Mouse (Mus musculus): ENCODE results near the gene Nckap1l. TPM values are rescaled to one million over a fixed set of nuclear protein-coding genes. Genes with fewer than 3 reads are reported as not detected.
"Not testable (repeated sequence)": the region's sequence is repeated elsewhere in the genome, so short reads cannot be mapped to it uniquely, and the experiment has no call there.

The Nckap1l gene
- 1.8 and 2.7 TPM in 2 replicates for polyA plus RNA-seq (2014; fragmentation: Nextera tagmentation; extraction: Ambion mirVana)

DNA sequence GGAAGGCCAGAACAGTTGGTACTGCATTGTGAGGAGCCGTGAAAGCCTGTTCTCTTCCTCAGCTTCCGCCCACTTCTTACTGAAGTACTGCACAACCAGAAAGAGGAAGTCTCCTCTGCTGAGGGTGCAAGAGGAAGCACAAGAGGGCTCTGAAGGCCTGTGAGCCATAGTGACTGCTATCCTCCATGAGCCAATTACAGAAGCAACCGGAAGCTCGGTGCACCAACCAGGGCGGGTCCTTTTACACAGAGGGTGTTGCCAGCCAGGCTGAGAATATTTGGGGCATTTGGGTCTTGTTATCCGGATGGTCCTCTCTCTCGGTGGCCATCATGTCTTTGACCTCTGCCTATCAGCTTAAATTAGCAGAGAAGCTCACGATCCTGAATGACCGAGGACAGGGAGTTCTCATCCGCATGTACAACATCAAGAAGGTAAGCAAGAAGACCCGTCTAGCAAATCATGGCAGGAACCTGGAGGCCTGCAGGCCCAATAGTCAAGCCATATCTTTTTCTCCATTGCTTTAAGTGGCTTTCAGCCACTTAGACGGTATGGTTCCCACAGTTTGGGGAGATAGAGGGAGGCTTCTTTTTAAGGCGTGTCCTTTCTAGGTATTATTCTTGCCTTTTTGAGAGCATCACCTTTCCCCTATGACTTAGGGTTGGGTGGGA lies at the start of gene Nckap1l:
TSS of gene Nckap1l (plus strand) at position 244 of the 668 bp plus-strand sequence.
- Histone ChIP-seq H3K36me3 (ENCODE audit: control insufficient read depth, insufficient read depth, low read length) (no peaks in the 10 kb centered on the region), H3K4me3 (ENCODE audit: low read depth, low read length) (no peak within 1 kb of the TSS), H3K9me3 (ENCODE audit: control insufficient read depth, low read length) (no peaks in the 10 kb centered on the region), H3K4me1 (replicated peaks; ENCODE audit: control insufficient read depth, insufficient read depth, low read length) (no peaks in the 10 kb centered on the region), H3K4me2 (replicated peaks; ENCODE audit: low read depth, low read length) (no peak within 1 kb of the TSS), H3K27me3 (ENCODE audit: control insufficient read depth, insufficient read depth, low read length) (no peaks in the 10 kb centered on the region), H3K27ac (ENCODE audit: low read depth, low read length) (no peak within 1 kb of the TSS), H3K9ac (ENCODE audit: low read depth, low read length) (no peak within 1 kb of the TSS)
- ATAC-seq (ENCODE audit: low FRiP score) (no peak), DNase-seq (ENCODE audit: low spot score) (no peak)
- WGBS: 89% methylated on average over 13 of the region's 13 CpGs

DNA sequence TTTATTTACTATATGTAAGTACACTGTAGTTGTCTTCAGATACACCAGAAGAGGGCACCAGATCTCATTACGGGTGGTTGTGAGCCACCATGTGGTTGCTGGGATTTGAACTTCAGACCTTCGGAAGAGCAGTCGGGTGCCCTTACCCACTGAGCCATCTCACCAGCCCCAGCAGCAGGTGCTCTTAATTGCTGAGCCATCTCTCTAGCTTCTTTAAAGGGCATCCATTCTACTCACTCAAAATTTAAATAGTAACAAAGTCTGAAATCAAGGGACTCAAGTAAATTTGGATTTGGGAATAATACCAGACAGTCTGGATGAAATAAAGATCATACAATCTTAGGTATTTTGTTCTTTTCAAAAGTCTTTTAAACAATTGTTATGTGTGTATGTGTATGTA lies 48.0 kb upstream of the Nckap1l start:
- H3K9ac ChIP-seq (ENCODE audit: low read depth, low read length); DNase-seq (ENCODE audit: low spot score); H3K9me3 ChIP-seq (ENCODE audit: control insufficient read depth, low read length); H3K4me3 ChIP-seq (ENCODE audit: low read depth, low read length); H3K4me2 ChIP-seq (replicated peaks; ENCODE audit: low read depth, low read length); H3K27me3 ChIP-seq (ENCODE audit: control insufficient read depth, insufficient read depth, low read length); ATAC-seq (ENCODE audit: low FRiP score); H3K27ac ChIP-seq (ENCODE audit: low read depth, low read length); H3K4me1 ChIP-seq (replicated peaks; ENCODE audit: control insufficient read depth, insufficient read depth, low read length); H3K36me3 ChIP-seq (ENCODE audit: control insufficient read depth, insufficient read depth, low read length): not testable (repeated sequence)
- WGBS: 89% methylated on average over 2 of the region's 3 CpGs

DNA sequence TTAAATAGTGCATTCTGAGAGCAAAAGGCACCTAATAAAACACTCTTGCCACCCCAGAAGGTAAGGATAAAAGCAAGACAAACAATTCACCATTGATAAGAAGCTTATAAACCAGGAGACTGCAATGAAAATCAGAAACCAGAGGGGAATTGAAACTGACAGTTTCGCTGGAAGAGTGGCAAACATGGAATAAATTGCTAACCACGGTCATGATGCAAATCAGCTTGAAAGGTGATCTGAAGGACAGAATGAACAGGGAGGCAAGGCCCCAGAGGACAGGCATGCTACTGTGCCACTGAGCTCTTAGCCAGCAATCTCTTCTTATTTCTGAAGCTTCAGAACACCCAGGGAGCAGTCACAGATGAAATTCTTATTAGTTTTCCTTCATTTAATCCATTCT lies 26.6 kb upstream of the Nckap1l start:
- H3K4me3 ChIP-seq (ENCODE audit: low read depth, low read length): no peak overlapping the region
- H3K27ac ChIP-seq (ENCODE audit: low read depth, low read length): no peak overlapping the region
- no peak for DNase-seq (ENCODE audit: low spot score)
- no peak overlapping the region for H3K4me2 ChIP-seq (replicated peaks; ENCODE audit: low read depth, low read length)
- WGBS: 64% methylated on average over 2 of the region's 2 CpGs
- no peaks in the 10 kb centered on the region for H3K9me3 ChIP-seq (ENCODE audit: control insufficient read depth, low read length)
- no peak for ATAC-seq (ENCODE audit: low FRiP score)
- H3K9ac ChIP-seq (ENCODE audit: low read depth, low read length): no peak overlapping the region
- H3K4me1 ChIP-seq (replicated peaks; ENCODE audit: control insufficient read depth, insufficient read depth, low read length): no peaks in the 10 kb centered on the region
- no peaks in the 10 kb centered on the region for H3K27me3 ChIP-seq (ENCODE audit: control insufficient read depth, insufficient read depth, low read length)
- no peaks in the 10 kb centered on the region for H3K36me3 ChIP-seq (ENCODE audit: control insufficient read depth, insufficient read depth, low read length)

DNA sequence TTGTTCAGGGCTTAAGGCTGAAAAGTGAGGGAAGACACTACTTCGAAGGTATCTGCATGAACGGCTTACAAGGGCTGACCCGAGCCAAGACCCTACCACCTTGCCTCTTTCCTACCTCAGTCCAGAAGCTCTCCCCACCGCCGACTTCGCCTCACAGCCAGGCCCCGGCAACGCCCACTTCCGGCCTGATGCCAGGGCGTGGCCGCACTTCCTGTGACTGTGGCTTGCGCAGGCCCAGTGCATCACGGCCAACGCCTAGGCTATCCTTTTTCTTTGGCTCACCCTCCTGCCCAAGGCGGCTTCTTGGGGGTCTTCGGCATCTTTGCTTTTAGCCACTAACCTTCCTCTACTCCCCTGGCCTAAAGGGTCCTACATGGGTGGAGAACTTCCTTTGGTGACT lies 23.4 kb upstream of the Nckap1l start, which contains the start of gene Gtsf1:
TSS of gene Gtsf1 (minus strand) at position 230 of the 400 bp plus-strand sequence.
- Histone ChIP-seq H3K27me3 (ENCODE audit: control insufficient read depth, insufficient read depth, low read length) (no peaks in the 10 kb centered on the region), H3K4me2 (replicated peaks; ENCODE audit: low read depth, low read length) (no peak within 1 kb of the TSS), H3K4me3 (ENCODE audit: low read depth, low read length) (no peak within 1 kb of the TSS), H3K27ac (ENCODE audit: low read depth, low read length) (no peak within 1 kb of the TSS), H3K36me3 (ENCODE audit: control insufficient read depth, insufficient read depth, low read length) (no peaks in the 10 kb centered on the region), H3K9ac (ENCODE audit: low read depth, low read length) (no peak within 1 kb of the TSS), H3K9me3 (ENCODE audit: control insufficient read depth, low read length) (no peaks in the 10 kb centered on the region), H3K4me1 (replicated peaks; ENCODE audit: control insufficient read depth, insufficient read depth, low read length) (no peaks in the 10 kb centered on the region)
- 97% methylated on average over 16 of the region's 16 CpGs for WGBS
- DNase-seq (ENCODE audit: low spot score): no peak
- ATAC-seq (ENCODE audit: low FRiP score): no peak

DNA sequence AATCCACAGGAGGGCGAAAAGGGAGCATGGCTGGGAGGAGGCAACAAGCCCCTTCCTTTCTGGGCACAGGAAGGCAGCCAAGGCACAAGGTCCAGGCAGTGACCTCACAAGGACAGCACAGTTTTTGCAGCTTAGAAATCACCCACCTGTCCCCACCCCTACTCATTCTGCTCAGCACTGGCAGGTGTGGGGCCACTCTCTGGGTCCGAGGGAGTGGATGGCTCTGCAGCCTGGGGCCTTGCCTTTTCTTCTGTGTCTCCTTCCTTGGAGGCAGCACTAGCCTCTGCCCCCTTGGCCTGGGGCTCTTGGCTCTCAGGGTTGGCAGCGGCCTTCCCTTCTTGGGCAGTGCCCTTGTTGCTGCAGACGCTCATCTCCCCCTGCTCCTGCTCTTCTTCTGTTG lies 7.6 kb upstream of the Nckap1l start:
- not testable (repeated sequence) for H3K27me3 ChIP-seq (ENCODE audit: control insufficient read depth, insufficient read depth, low read length); ATAC-seq (ENCODE audit: low FRiP score); H3K4me3 ChIP-seq (ENCODE audit: low read depth, low read length); H3K4me2 ChIP-seq (replicated peaks; ENCODE audit: low read depth, low read length); H3K9ac ChIP-seq (ENCODE audit: low read depth, low read length); H3K27ac ChIP-seq (ENCODE audit: low read depth, low read length); H3K36me3 ChIP-seq (ENCODE audit: control insufficient read depth, insufficient read depth, low read length); H3K4me1 ChIP-seq (replicated peaks; ENCODE audit: control insufficient read depth, insufficient read depth, low read length); H3K9me3 ChIP-seq (ENCODE audit: control insufficient read depth, low read length); DNase-seq (ENCODE audit: low spot score)
- 80% methylated on average over 4 of the region's 4 CpGs for WGBS

DNA sequence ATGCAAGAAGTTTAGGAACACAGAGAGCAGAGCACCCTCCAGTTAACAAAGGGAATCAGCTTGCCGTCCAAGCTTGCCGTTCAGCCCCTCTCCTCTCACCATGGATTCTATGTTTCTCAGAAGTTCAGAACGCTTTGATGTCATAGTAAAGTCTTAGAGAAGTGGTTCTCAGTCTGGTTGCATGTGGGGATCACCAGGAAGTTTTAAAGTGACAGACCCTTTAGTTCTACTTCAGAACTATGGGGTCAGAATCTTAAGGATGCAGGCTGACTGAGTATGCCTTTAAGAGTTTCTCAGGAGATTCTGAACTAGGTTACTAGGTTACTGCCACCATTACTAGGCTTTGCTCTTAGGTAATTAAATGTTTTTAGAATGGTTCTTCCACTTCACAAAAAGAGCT lies 5.2 kb upstream of the Nckap1l start, which contains the start of gene Gtsf2:
TSS of gene Gtsf2 (minus strand) at position 101 of the 400 bp plus-strand sequence.
- no peak within 1 kb of the TSS for H3K9ac ChIP-seq (ENCODE audit: low read depth, low read length)
- no peaks in the 10 kb centered on the region for H3K36me3 ChIP-seq (ENCODE audit: control insufficient read depth, insufficient read depth, low read length)
- 29% methylated on average over 3 of the region's 3 CpGs for WGBS
- no peak for ATAC-seq (ENCODE audit: low FRiP score)
- no peak within 1 kb of the TSS for H3K4me3 ChIP-seq (ENCODE audit: low read depth, low read length)
- no peak within 1 kb of the TSS for H3K4me2 ChIP-seq (replicated peaks; ENCODE audit: low read depth, low read length)
- H3K27me3 ChIP-seq (ENCODE audit: control insufficient read depth, insufficient read depth, low read length): no peaks in the 10 kb centered on the region
- no peak for DNase-seq (ENCODE audit: low spot score)
- no peak within 1 kb of the TSS for H3K27ac ChIP-seq (ENCODE audit: low read depth, low read length)
- H3K9me3 ChIP-seq (ENCODE audit: control insufficient read depth, low read length): no peaks in the 10 kb centered on the region
- no peaks in the 10 kb centered on the region for H3K4me1 ChIP-seq (replicated peaks; ENCODE audit: control insufficient read depth, insufficient read depth, low read length)

DNA sequence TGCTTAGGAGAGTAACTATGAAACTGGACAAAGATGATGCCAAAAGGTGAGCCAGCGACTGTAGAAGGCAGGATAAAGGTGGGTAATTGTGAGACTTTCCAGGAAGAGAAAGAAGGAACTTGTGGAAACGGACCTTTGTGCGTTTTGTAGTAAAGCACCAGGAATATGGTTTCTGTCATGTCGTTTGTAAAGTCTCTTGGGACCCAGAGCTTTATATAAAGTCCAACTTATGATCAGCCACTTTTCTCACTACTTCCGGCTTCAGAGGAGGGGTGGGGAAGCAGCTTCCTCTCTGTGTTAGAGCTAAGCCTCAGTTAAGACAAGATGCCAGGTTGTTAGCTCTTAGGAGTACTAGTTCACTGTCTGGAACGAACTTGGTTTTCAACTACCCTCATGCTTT lies 855 bp downstream of the Nckap1l start:
- DNase-seq (ENCODE audit: low spot score) (no peak), ATAC-seq (ENCODE audit: low FRiP score) (no peak)
- Histone ChIP-seq H3K9ac (ENCODE audit: low read depth, low read length) (no peak overlapping the region), H3K4me3 (ENCODE audit: low read depth, low read length) (no peak overlapping the region), H3K4me2 (replicated peaks; ENCODE audit: low read depth, low read length) (no peak overlapping the region), H3K27ac (ENCODE audit: low read depth, low read length) (no peak overlapping the region), H3K27me3 (ENCODE audit: control insufficient read depth, insufficient read depth, low read length) (no peaks in the 10 kb centered on the region), H3K4me1 (replicated peaks; ENCODE audit: control insufficient read depth, insufficient read depth, low read length) (no peaks in the 10 kb centered on the region), H3K36me3 (ENCODE audit: control insufficient read depth, insufficient read depth, low read length) (no peaks in the 10 kb centered on the region), H3K9me3 (ENCODE audit: control insufficient read depth, low read length) (no peaks in the 10 kb centered on the region)
- WGBS: 93% methylated on average over 6 of the region's 6 CpGs

DNA sequence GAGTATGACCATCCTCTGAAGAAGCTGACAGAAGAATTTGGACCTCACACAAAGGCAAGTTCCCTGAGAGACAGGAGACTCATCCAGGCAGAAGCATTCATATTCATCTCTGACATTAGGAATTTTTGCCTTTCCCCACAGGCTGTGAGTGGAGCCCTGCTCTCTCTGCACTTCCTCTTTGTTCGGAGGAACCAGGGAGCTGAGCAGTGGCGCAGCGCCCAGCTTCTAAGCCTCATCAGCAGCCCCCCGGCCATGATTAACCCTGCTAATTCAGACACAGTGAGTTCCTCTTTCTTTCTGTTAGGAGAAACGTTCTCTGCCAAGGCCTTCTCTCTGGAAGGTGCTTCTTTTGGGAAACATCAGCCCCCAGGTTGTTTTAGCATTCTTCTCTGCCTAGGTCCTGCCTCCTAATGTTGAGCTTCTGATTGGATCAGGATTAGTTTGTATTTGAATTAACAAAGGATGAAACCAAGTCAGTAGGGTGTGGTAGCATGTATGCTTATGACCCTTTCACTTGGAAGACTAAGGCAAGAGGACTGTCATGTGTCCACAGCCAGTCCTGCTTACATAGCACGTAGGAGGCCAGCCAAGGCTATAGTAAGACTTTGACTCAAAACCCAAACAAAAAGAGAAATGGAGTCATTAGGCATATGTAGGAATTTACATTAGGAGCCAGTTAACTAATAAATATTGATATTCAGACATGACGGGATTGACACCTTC lies 9.1 kb downstream of the Nckap1l start:
- Histone ChIP-seq H3K9me3 (ENCODE audit: control insufficient read depth, low read length) (no peaks in the 10 kb centered on the region), H3K4me3 (ENCODE audit: low read depth, low read length) (no peak overlapping the region), H3K9ac (ENCODE audit: low read depth, low read length) (no peak overlapping the region), H3K4me2 (replicated peaks; ENCODE audit: low read depth, low read length) (no peak overlapping the region), H3K4me1 (replicated peaks; ENCODE audit: control insufficient read depth, insufficient read depth, low read length) (no peaks in the 10 kb centered on the region), H3K36me3 (ENCODE audit: control insufficient read depth, insufficient read depth, low read length) (no peaks in the 10 kb centered on the region), H3K27me3 (ENCODE audit: control insufficient read depth, insufficient read depth, low read length) (no peaks in the 10 kb centered on the region), H3K27ac (ENCODE audit: low read depth, low read length) (no peak overlapping the region)
- DNase-seq (ENCODE audit: low spot score) (no peak), ATAC-seq (ENCODE audit: low FRiP score) (no peak)
- 79% methylated on average over 7 of the region's 7 CpGs for WGBS
